Mouse (Mus musculus): ENCODE results near the gene Mylk4.

- no peak for TF ChIP-seq POLR2A (IDR thresholded peaks at IDR 0.05; ENCODE audit: borderline replicate concordance, insufficient read depth, low read length)
- no peak for TF ChIP-seq CTCF (IDR thresholded peaks at IDR 0.05; ENCODE audit: borderline replicate concordance, insufficient read depth, low read depth, low read length)
Measured at GRCm38 (mm10) chr13:32719284-32719683, 64.5 kb downstream of the Mylk4 start.
